Mouse (Mus musculus): ENCODE data around the gene Adcy2.

- no peak for TF ChIP-seq CTCF (conservative IDR thresholded peaks at IDR 0.05; ENCODE audit: low read length)
- no peak for TF ChIP-seq NANOG (IDR thresholded peaks at IDR 0.05; ENCODE audit: borderline replicate concordance, low read length)
- no peak for TF ChIP-seq POU5F1 (IDR thresholded peaks at IDR 0.05; ENCODE audit: borderline replicate concordance, low read length)
Observed at GRCm38 (mm10) chr13:68583961-68584360, 415.4 kb downstream of the Adcy2 start.
